Mouse (Mus musculus) spleen, postnatal 14 days (tissue): Measurements from ENCODE around the gene Tkt.

ENCODE experiments used
- DNase-seq, 2 experiments: peaks; one replicate each; pipeline ENCODE4 v3.0.0; 2021 to 2022; ENCODE audit warnings: low spot score in 2 of 2

Tkt gene

DNA sequence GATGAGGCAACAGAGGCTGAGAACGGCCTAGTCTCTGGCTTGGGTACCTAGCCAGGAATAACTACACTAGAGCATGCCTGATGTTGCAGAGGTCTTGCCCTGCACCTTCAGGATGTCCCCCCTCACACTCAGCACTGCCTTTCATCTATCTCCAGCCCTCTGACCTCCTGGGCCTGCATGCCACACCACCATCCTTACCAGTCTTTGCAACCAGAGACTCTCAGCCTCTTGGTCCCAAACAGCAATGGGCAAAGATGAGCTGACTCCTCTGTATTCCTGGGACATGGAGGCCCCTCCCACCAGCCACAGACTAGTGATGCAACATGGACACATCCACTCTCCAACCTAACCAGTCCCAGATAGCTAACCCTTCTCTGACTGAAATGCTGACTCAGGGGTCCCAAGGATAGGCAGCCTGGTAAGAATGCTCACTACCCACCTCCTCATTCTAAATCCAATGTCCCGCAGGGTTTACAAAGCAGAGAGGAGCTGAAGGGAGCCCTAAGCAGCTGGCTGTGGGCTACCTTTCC, 70.7 kb downstream of the Tkt start:
- DNase-seq = no peak

DNA sequence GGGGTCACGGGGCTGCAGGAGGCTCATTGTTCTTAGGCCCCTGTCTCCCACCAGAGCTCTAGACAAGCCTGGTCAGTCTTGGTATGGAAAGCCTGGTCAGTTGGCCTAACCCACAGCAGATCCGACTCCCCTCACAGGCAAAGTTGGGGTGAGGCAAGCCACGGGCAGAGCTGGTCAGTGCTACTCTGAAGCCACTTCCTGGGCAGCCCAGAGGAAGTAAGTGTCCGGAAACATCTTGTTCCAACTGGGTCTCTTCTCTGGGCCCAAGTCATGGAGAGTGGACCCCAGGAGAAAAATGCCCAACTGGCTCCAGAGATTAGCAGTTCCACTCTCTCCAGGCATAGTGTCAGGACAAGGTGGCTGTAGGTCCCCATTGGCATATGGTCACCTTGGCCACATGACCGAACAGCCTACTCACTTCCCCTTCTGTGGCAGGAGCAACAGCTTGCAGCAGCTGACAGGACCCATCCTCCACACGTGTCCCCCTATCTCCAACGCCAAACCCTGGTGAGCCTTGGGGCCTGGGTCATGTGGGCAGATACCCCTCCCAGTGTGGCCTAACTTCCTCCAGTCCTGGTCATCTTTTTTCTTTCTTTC, 71.9 kb downstream of the Tkt start:
- DNase-seq = no peak

DNA sequence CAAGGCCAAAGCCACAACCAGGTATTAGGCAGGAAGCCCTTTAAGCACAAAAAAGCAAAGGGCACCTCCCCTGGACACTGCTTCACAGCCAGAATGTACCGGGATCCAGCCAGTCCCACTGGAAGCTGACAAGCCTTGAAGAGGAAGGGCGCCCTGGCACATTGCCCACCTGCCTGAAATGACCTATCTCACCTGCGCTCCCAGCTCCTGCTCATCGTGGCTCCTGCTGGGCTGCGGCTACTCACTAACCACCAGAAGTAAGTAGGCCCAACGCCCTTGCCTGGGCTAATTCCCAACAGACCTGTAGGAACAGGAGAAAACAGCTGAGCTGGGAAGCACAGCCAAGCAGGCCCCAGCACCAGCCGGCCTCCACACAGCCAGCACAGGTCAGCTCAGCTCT, 74.0 kb downstream of the Tkt start:
- no peak for DNase-seq

- no peak for DNase-seq
Measured at GRCm38 (mm10) chr14:30622556-30622955, 74.4 kb downstream of the Tkt start.
